Mouse (Mus musculus): ENCODE results near the gene Vstm2a. TPM values are rescaled to one million over a fixed set of nuclear protein-coding genes. Genes with fewer than 3 reads are reported as not detected.

Vstm2a gene
- polyA plus RNA-seq, 1 experiment = not detected

DNA sequence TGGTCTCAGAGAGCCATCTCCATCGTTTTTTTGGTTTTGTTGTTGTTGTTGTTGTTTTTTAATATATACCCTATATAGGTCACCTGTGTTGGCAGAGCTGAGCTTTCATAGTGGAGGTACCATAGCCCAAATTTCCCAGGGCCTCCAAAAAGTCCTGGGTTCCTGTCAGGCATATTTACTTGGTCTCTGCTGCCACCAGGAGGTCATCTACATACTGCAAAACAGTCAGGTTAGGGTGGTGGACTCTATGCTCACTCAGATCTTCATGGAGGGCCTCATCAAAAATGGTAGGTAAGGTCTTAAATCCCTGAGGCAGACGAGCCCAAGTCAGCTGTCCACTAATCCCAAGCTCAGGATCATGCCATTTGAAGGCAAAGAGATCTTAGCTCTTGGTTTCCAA, 146.1 kb downstream of the Vstm2a start:
- no peaks in the 10 kb centered on the region for H3K4me1 ChIP-seq (ENCODE audit: control insufficient read depth, insufficient read depth, low read length)
- no peak overlapping the region for H3K4me3 ChIP-seq (ENCODE audit: low read depth, low read length)
- no peaks in the 10 kb centered on the region; the same call in 1 of the 2 replicates for H3K27me3 ChIP-seq (ENCODE audit: control insufficient read depth, insufficient read depth, low read length, poor library complexity, severe bottlenecking)
- H3K9me3 ChIP-seq (replicated peaks; ENCODE audit: control insufficient read depth, insufficient read depth, low read length, poor library complexity, severe bottlenecking) = no peaks in the 10 kb centered on the region
- H3K27ac ChIP-seq (ENCODE audit: insufficient read depth, low read length) = no peak overlapping the region
- TF ChIP-seq EP300 (IDR thresholded peaks at IDR 0.05; ENCODE audit: insufficient read depth, low read depth, low read length) = no peak
- no peak for TF ChIP-seq CTCF (IDR thresholded peaks at IDR 0.05; ENCODE audit: low read depth, low read length)
- TF ChIP-seq POLR2A (IDR thresholded peaks at IDR 0.05; ENCODE audit: insufficient read depth, low read length) = no peak
- H3K9ac ChIP-seq (ENCODE audit: low read depth, poor library complexity, severe bottlenecking) = no peak overlapping the region
- H3K36me3 ChIP-seq (ENCODE audit: control insufficient read depth, insufficient read depth, low read length, poor library complexity, severe bottlenecking) = no peaks in the 10 kb centered on the region

- no peaks in the 10 kb centered on the region for H3K9me3 ChIP-seq (replicated peaks; ENCODE audit: control insufficient read depth, insufficient read depth, low read length, poor library complexity, severe bottlenecking)
- no peaks in the 10 kb centered on the region for H3K4me1 ChIP-seq (ENCODE audit: control insufficient read depth, insufficient read depth, low read length)
- no peaks in the 10 kb centered on the region; the same call in none of the 2 replicates for H3K27me3 ChIP-seq (ENCODE audit: control insufficient read depth, insufficient read depth, low read length, poor library complexity, severe bottlenecking)
- H3K4me3 ChIP-seq (ENCODE audit: low read depth, low read length) = no peak overlapping the region
- TF ChIP-seq EP300 (IDR thresholded peaks at IDR 0.05; ENCODE audit: insufficient read depth, low read depth, low read length) (no peak), CTCF (IDR thresholded peaks at IDR 0.05; ENCODE audit: low read depth, low read length) (no peak), POLR2A (IDR thresholded peaks at IDR 0.05; ENCODE audit: insufficient read depth, low read length) (no peak)
- no peak overlapping the region for H3K27ac ChIP-seq (ENCODE audit: insufficient read depth, low read length)
- H3K9ac ChIP-seq (ENCODE audit: low read depth, poor library complexity, severe bottlenecking) = no peak overlapping the region
- no peaks in the 10 kb centered on the region for H3K36me3 ChIP-seq (ENCODE audit: control insufficient read depth, insufficient read depth, low read length, poor library complexity, severe bottlenecking)
These were observed 154.2 kb downstream of the Vstm2a start for GRCm38 (mm10) chr11:16411736-16412135.

DNA sequence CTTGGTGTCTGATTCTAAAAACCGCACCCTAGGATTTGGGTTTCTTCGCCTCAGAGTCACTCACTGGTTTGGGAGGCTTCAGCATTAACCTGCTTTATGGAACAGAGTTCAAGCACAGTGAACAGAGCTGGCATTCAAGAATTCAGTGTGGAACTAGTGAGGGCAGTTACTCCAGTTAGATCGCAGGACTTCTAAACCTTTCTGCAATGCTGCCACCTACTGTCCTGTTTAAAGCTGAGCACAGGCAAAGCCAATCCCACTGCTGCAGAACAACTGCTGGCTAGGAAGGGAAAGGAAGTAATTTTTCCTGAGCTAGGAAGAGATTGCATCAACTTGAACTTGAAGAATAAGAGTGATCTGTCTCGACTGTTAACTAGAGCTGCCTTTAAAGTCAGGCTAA, 155.1 kb downstream of the Vstm2a start:
- H3K36me3 ChIP-seq (ENCODE audit: control insufficient read depth, insufficient read depth, low read length, poor library complexity, severe bottlenecking) = no peaks in the 10 kb centered on the region
- H3K27me3 ChIP-seq (ENCODE audit: control insufficient read depth, insufficient read depth, low read length, poor library complexity, severe bottlenecking) = no peaks in the 10 kb centered on the region; the same call in 1 of the 2 replicates
- no peak overlapping the region for H3K27ac ChIP-seq (ENCODE audit: insufficient read depth, low read length)
- TF ChIP-seq POLR2A (IDR thresholded peaks at IDR 0.05; ENCODE audit: insufficient read depth, low read length) (no peak), EP300 (IDR thresholded peaks at IDR 0.05; ENCODE audit: insufficient read depth, low read depth, low read length) (no peak), CTCF (IDR thresholded peaks at IDR 0.05; ENCODE audit: low read depth, low read length) (peak; percentile 59)
- no peak overlapping the region for H3K9ac ChIP-seq (ENCODE audit: low read depth, poor library complexity, severe bottlenecking)
- no peaks in the 10 kb centered on the region for H3K4me1 ChIP-seq (ENCODE audit: control insufficient read depth, insufficient read depth, low read length)
- H3K4me3 ChIP-seq (ENCODE audit: low read depth, low read length) = no peak overlapping the region
- no peaks in the 10 kb centered on the region for H3K9me3 ChIP-seq (replicated peaks; ENCODE audit: control insufficient read depth, insufficient read depth, low read length, poor library complexity, severe bottlenecking)

GRCm38 (mm10) chr11:16413077-16413644, 155.6 kb downstream of the Vstm2a start:
- Histone ChIP-seq H3K4me1 (ENCODE audit: control insufficient read depth, insufficient read depth, low read length) (no peaks in the 10 kb centered on the region), H3K36me3 (ENCODE audit: control insufficient read depth, insufficient read depth, low read length, poor library complexity, severe bottlenecking) (no peaks in the 10 kb centered on the region), H3K4me3 (ENCODE audit: low read depth, low read length) (no peak overlapping the region), H3K9ac (ENCODE audit: low read depth, poor library complexity, severe bottlenecking) (no peak overlapping the region), H3K27me3 (ENCODE audit: control insufficient read depth, insufficient read depth, low read length, poor library complexity, severe bottlenecking) (no peaks in the 10 kb centered on the region; the same call in 1 of the 2 replicates), H3K9me3 (replicated peaks; ENCODE audit: control insufficient read depth, insufficient read depth, low read length, poor library complexity, severe bottlenecking) (no peaks in the 10 kb centered on the region), H3K27ac (ENCODE audit: insufficient read depth, low read length) (no peak overlapping the region)
- TF ChIP-seq POLR2A (IDR thresholded peaks at IDR 0.05; ENCODE audit: insufficient read depth, low read length) (no peak), EP300 (IDR thresholded peaks at IDR 0.05; ENCODE audit: insufficient read depth, low read depth, low read length) (no peak), CTCF (IDR thresholded peaks at IDR 0.05; ENCODE audit: low read depth, low read length) (no peak)

DNA sequence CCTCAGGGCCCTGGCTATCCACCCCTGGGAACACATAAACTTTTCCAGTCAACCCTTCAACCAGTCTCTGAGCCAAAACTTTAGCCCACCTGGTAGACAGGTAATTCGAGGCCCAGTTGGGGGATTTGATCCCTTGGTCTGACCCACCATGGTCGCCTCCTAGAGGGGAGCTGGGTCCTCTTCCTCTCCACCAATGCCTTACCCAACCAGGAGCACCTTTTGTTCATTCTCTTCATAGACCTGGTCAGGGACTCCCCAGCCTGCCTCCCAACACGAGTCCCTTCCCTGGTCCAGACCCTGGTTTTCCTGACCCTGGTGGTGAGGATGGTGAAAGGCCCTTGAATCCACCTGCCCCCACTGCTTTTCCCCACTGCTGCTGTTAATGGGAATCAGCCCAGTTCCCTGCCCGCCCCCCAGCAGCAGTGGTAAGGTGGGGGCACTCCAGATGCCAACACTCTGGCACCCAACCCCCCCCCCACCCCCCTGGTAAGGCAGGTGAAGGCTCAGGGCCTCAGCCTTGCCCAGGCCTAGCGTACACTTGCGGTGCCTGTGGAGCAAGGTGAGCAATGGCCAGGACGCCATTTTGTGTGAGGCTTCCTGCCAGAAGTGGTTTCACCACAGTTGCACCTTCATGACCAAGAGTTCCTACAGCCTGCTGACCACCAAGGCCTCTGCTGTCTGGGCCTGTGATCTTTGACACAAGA, 182.2 kb downstream of the Vstm2a start:
- H3K4me3 ChIP-seq (ENCODE audit: low read depth, low read length) = no peak overlapping the region
- no peaks in the 10 kb centered on the region for H3K4me1 ChIP-seq (ENCODE audit: control insufficient read depth, insufficient read depth, low read length)
- no peak overlapping the region for H3K9ac ChIP-seq (ENCODE audit: low read depth, poor library complexity, severe bottlenecking)
- H3K27ac ChIP-seq (ENCODE audit: insufficient read depth, low read length) = no peak overlapping the region
- no peaks in the 10 kb centered on the region for H3K36me3 ChIP-seq (ENCODE audit: control insufficient read depth, insufficient read depth, low read length, poor library complexity, severe bottlenecking)
- 0 out of 2 replicates have a peak, but pooled peaks cover 1% of the 10 kb centered on the region for H3K27me3 ChIP-seq (ENCODE audit: control insufficient read depth, insufficient read depth, low read length, poor library complexity, severe bottlenecking)
- TF ChIP-seq POLR2A (IDR thresholded peaks at IDR 0.05; ENCODE audit: insufficient read depth, low read length) (no peak), CTCF (IDR thresholded peaks at IDR 0.05; ENCODE audit: low read depth, low read length) (no peak), EP300 (IDR thresholded peaks at IDR 0.05; ENCODE audit: insufficient read depth, low read depth, low read length) (no peak)
- H3K9me3 ChIP-seq (replicated peaks; ENCODE audit: control insufficient read depth, insufficient read depth, low read length, poor library complexity, severe bottlenecking) = no peaks in the 10 kb centered on the region; the same call in 1 of the 2 replicates
